Mouse (Mus musculus): ENCODE measurements around the gene 2610301B20Rik.
"Not testable (repeated sequence)": the region's sequence is repeated elsewhere in the genome, so short reads cannot be mapped to it uniquely, and the experiment has no call there.

2610301B20Rik gene

DNA sequence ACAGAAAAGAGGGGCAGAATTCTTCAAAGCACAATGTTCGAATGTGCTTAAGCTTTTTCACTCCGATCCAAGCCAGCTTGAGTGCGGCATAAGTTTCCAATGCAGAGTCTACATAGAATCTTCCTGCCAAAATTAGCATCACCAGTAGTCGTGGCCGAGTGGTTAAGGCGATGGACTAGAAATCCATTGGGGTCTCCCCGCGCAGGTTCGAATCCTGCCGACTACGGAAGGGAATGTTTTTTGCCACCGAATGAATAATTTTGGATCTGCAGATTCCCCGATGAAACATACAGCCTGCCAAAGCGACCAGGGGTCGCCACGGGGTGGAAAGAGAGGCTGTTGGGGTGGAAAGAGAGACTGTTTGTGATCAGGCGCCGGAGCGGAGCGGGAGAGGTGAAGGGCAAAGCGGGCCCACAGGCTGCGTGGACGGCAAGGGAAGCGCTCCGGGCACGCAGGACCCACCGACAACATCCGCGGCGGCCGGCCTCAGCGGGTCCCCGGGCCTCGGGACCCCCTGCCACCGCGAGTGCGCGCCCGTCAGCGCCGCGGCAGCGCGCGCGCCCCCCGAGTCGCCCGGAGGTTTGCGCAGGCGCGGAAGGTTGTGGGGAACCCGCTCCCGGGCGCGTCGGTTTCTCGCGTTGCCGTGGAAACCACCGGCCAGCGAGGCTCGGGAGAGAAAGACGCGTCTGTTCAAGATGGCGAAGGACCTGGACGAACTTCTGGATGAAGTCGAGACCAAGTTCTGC lies at the start of gene 2610301B20Rik:
2610301B20Rik (plus strand) TSS at position 579 of the 746 bp plus-strand sequence.
- peak; percentile 87 for DNase-seq (ENCODE audit: low spot score in 2 of 2)

GRCm38 (mm10) chr4:10833273-10833672 lies 41.0 kb upstream of the 2610301B20Rik start:
- no peak for DNase-seq (ENCODE audit: low spot score in 2 of 2)

DNA sequence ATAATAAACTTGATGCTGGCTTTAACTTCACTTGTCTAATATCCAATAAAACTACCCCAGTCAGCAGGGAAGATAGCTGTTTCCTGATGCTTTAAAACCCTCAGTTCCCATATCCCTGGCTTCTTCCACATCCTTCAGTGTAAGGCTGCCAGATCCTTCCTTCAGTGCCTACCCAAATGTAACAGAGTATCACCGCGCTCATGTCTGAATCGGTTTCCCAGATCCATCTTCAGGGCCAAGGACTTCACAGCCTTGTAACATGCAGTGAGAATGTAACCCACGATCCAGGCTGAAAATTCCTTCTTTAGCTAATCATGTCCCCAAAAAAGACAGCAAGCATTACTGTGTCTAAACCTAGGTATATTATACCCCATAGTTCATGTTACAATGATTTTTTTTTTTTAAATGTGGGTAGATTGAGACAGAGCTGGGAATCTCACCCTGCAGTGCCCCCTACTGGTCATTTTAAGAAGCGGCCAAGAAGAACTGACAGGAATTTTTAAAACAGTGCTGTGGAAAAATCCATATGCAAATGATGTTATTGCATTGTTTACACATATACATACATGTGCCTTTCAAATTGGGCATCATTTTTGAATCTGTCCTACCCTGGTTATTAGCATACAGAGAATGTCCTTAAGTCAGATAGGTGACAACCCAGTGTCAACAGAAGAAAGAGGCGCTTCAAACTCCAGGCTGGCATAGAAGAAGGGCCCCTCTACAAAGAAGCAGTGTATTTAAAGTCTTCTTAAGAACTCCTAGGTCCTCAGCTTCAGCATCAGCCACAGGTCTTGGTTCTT lies 38.8 kb upstream of the 2610301B20Rik start:
- DNase-seq (ENCODE audit: low spot score in 2 of 2): no peak

GRCm38 (mm10) chr4:10845848-10846247 lies 28.4 kb upstream of the 2610301B20Rik start:
- no peak for DNase-seq (ENCODE audit: low spot score in 2 of 2)

DNA sequence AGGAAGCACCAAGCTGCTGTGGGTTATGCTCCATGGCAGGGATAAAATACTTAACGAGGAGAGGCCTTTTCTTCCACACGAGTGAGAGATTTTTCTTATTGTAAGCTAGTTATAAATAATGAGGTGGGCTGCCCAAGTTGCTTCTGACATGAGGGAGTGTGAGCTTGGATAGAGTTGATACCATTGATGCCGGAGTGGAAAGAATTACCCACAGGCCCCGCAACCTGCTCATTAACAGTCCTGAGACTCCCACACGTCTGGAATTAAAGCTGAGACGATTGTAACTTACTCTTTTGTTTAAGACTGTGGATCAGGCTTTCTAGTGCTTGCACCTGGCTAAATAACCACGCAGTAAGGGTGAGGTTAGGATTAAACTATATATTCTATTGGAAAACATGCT lies 24.5 kb upstream of the 2610301B20Rik start:
- no peak for DNase-seq (ENCODE audit: low spot score in 2 of 2)

- no peak for DNase-seq (ENCODE audit: low spot score in 2 of 2)
These were observed 23.3 kb upstream of the 2610301B20Rik start for GRCm38 (mm10) chr4:10851013-10851412.

DNA sequence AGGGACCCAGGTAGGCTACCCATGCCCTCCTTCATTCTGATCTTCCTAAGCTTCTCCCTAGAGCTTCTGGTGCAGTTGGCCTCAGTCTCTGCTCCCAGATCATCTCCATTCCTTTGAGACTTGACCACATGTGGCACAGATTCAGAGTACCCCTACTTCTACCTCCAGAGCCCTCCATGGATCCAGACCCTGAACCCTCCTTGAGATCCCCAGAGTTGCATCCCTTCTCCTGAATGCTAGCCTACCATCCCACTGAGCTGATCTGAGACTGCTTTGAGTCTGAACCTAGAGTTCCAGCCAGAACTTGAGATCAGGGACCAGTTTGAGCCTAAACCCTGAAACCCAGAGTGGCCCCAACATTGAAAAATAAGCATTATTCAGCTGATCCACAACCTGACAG lies 15.1 kb upstream of the 2610301B20Rik start:
- no peak for DNase-seq (ENCODE audit: low spot score in 2 of 2)

DNA sequence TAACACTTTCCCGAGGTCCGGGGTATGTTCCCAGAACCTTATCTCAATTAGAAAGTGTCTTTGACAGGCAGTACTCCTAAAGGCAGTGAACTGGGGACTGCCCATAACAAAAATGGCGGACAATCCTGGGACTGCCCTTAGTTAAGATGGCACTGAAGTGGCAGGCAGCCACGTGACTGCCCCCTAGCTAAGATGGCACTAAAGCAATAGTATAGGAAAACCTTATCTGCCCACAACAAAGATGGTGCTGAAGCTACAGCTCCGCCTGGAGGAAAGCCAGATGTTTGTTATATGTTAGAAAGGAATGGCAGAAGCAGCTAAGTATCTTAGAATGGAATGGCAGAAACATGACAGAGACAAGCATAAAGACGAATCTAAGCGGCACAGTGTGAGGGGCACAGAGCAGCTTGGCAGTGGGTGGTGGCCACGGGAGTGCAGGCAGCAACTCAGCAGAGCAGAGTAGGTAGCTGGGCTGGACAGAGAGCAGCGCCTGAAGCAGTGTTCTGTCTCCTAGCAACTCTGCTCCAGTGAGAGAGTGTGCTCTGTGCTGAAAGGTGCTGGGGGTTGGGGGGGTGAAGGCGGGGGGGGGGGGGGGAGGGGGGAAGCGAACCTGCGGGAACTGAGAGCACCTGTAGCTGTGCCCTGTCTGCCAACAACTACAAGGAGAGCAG lies 14.3 kb upstream of the 2610301B20Rik start:
- peak in 1 of 2 experiments; percentile 12 for DNase-seq (ENCODE audit: low spot score in 2 of 2)

DNA sequence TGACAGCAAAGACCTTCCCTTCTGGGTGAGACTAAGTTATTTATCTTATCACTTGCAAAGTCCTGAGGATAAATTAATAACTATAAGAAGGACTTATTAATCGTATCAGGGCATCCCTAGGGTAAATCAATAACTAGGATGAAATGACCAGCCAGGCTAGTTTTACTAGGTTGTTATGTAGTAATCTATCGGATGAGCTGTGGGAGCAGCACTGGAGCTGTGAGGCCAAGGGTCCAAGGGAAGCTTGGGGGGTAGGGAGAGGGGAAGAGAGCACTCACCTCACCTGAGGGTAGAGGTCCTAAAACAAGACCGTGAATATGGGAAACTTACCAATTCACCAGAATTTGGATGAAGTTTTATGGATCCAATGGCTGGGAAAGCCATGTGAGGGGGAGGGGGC lies 13.5 kb upstream of the 2610301B20Rik start:
- no peak for DNase-seq (ENCODE audit: low spot score in 2 of 2)

- not testable (repeated sequence) for DNase-seq (ENCODE audit: low spot score in 2 of 2)
These were observed 11.4 kb upstream of the 2610301B20Rik start for GRCm38 (mm10) chr4:10862882-10863281.

- DNase-seq (ENCODE audit: low spot score in 2 of 2): no peak
These were observed 2.1 kb upstream of the 2610301B20Rik start for GRCm38 (mm10) chr4:10872231-10872630.

DNA sequence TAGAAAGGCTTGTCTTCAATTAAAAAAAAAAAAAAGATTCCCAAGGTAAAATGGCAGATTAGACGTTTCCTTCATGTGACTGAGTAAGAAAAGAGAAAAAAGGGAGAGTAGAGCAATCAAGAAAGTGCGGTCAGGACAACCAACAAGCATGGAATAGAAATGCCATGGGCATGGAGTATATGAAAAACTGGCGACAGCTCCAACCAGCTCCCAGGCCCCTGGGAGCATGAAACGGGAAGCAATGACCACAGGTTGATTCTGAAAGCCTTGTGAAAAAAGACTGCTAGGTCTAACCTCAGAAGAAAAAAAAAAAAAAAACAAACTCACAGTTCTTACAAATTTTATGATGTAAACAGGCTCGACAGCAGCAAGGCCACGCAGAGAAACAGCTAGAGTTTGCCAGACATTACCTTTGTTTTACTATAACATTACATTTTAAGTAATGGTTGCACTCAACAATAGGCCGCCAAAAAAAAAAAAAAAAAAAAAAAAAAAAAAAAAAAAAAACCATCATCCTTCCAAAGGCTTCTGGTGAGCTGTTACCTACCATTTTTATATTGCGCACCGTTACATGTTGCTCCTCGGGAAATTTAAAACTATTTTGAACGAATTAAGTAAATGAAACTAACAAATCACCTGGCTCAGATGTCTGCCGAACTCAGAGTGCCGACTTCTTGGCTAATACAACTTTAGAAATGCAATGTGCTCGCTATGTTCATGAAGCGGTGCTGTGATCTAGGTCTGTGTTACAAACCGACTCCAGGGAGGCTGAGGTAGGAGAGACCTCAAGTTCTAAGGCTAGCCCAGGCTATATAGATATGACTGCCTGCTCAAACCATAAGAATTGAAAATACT lies 1.4 kb upstream of the 2610301B20Rik start:
- no peak for DNase-seq (ENCODE audit: low spot score in 2 of 2)

GRCm38 (mm10) chr4:10873549-10873919 lies 764 bp upstream of the 2610301B20Rik start:
- DNase-seq (ENCODE audit: low spot score in 2 of 2): no peak

DNA sequence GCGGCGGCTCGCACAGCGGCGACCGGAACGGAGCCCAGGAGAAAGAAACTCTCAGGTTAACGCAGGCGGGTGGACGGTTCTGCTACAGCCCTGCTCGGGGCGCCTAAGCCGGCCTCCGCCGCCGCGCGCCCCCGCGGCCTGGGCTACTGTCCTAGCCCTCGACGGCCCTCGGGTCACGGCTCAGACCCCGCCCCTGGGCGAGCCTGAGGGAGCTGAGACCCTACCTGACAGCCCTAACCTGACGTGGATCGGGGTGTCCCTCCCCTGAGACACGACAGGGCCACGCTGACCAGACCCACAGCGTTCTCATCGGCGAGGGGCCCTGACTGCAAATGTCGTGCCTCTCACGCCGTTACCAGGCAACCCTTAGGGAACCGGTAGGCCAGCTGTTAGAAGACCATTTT lies 422 bp downstream of the 2610301B20Rik start:
- DNase-seq (ENCODE audit: low spot score in 2 of 2): peak; percentile 35

- DNase-seq (ENCODE audit: low spot score in 2 of 2): peak in 1 of 2 experiments; percentile 26
These were observed 1.1 kb downstream of the 2610301B20Rik start for GRCm38 (mm10) chr4:10875407-10875806.

GRCm38 (mm10) chr4:10877057-10877456 lies 2.8 kb downstream of the 2610301B20Rik start:
- no peak for DNase-seq (ENCODE audit: low spot score in 2 of 2)

GRCm38 (mm10) chr4:10883740-10884408 lies 9.6 kb downstream of the 2610301B20Rik start:
- no peak for DNase-seq (ENCODE audit: low spot score in 2 of 2)

DNA sequence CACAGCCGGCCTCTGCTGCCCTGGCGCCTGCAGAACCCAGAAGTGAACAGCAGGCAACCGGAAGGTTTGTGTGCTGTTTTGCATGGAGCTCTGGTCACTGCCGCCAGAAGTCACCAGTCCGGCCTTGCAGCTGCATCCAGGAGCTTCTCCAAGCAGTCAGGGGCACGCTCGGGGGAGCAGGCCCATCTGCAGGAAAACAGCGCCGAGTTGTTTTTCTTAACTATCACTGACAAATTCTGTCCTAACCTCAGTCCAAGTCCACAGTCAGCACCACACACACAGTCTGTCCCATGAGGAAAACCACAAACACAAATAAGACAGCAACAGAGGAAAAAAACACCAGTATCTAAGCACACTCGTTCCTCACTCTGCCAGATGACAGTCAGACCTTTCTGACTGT lies 14.5 kb downstream of the 2610301B20Rik start:
- DNase-seq (ENCODE audit: low spot score in 2 of 2): no peak

GRCm38 (mm10) chr4:10896262-10896661 lies 22.0 kb downstream of the 2610301B20Rik start:
- DNase-seq (ENCODE audit: low spot score in 2 of 2): no peak

- no peak for DNase-seq (ENCODE audit: low spot score in 2 of 2)
These were observed 22.6 kb downstream of the 2610301B20Rik start for GRCm38 (mm10) chr4:10896859-10897258.

Data from right cerebral cortex, postnatal 36 days (tissue).